Mouse (Mus musculus): Measurements from ENCODE around the gene Myo16. TPM values are rescaled to one million over a fixed set of nuclear protein-coding genes. Genes with fewer than 3 reads are reported as not detected.

Myo16 gene
- polyA plus RNA-seq, 1 experiment from 2014 or later = 0.34 TPM

GRCm38 (mm10) chr8:10625262-10625661 lies 471.6 kb downstream of the Myo16 start:
- no peak overlapping the region for H3K4me3 ChIP-seq (ENCODE audit: control insufficient read depth in 1 of 2, insufficient read depth in 1 of 2, low read depth in 1 of 2, low read length in 2 of 2)
- 56% methylated on average over 5 of the region's 5 CpGs for WGBS
- H3K4me2 ChIP-seq (ENCODE audit: low read length) = no peak overlapping the region
- no peak for ATAC-seq (ENCODE audit: insufficient number of reproducible peaks, insufficient read depth, low FRiP score, low read depth)
- no peak overlapping the region for H3K27ac ChIP-seq (replicated peaks in 1 of 2; ENCODE audit: control insufficient read depth in 1 of 2, insufficient read depth in 1 of 2, low read depth in 2 of 2, low read length in 2 of 2)
- no peaks in the 10 kb centered on the region for H3K27me3 ChIP-seq (ENCODE audit: control insufficient read depth, insufficient read depth, low read length)
- no peaks in the 10 kb centered on the region for H3K36me3 ChIP-seq (ENCODE audit: control insufficient read depth, insufficient read depth, low read length)
- H3K9me3 ChIP-seq (ENCODE audit: control insufficient read depth, low read length) = peaks cover 5% of the 10 kb centered on the region; the same call in 1 of the 2 replicates
- H3K9ac ChIP-seq (ENCODE audit: low read length) = no peak overlapping the region
- no peaks in the 10 kb centered on the region for H3K4me1 ChIP-seq (ENCODE audit: control insufficient read depth in 2 of 2, insufficient read depth in 2 of 2, low read length in 2 of 2)

- Histone ChIP-seq H3K9me3 (ENCODE audit: control insufficient read depth, low read length) (peaks cover 5% of the 10 kb centered on the region; the same call in 1 of the 2 replicates), H3K27ac (replicated peaks in 1 of 2; ENCODE audit: control insufficient read depth in 1 of 2, insufficient read depth in 1 of 2, low read depth in 2 of 2, low read length in 2 of 2) (no peak overlapping the region), H3K36me3 (ENCODE audit: control insufficient read depth, insufficient read depth, low read length) (no peaks in the 10 kb centered on the region), H3K9ac (ENCODE audit: low read length) (no peak overlapping the region), H3K4me2 (ENCODE audit: low read length) (no peak overlapping the region), H3K4me1 (ENCODE audit: control insufficient read depth in 2 of 2, insufficient read depth in 2 of 2, low read length in 2 of 2) (0 out of 4 replicates have a peak, but pooled peaks cover 0 to 4% of the 10 kb centered on the region in 2 experiments), H3K27me3 (ENCODE audit: control insufficient read depth, insufficient read depth, low read length) (no peaks in the 10 kb centered on the region), H3K4me3 (ENCODE audit: control insufficient read depth in 1 of 2, insufficient read depth in 1 of 2, low read depth in 1 of 2, low read length in 2 of 2) (no peak overlapping the region)
- WGBS = 69% methylated on average over 8 of the region's 8 CpGs
- no peak for ATAC-seq (ENCODE audit: insufficient number of reproducible peaks, insufficient read depth, low FRiP score, low read depth)
Measured at GRCm38 (mm10) chr8:10628725-10629124, 475.0 kb downstream of the Myo16 start.

GRCm38 (mm10) chr8:10629862-10630261 lies 476.2 kb downstream of the Myo16 start:
- Histone ChIP-seq H3K4me2 (ENCODE audit: low read length) (no peak overlapping the region), H3K4me1 (ENCODE audit: control insufficient read depth in 2 of 2, insufficient read depth in 2 of 2, low read length in 2 of 2) (peaks cover 4% of the 10 kb centered on the region in 2 experiments; a peak in 1 of 4 replicates), H3K9ac (ENCODE audit: low read length) (no peak overlapping the region), H3K9me3 (ENCODE audit: control insufficient read depth, low read length) (no peaks in the 10 kb centered on the region), H3K36me3 (ENCODE audit: control insufficient read depth, insufficient read depth, low read length) (no peaks in the 10 kb centered on the region), H3K4me3 (ENCODE audit: control insufficient read depth in 1 of 2, insufficient read depth in 1 of 2, low read depth in 1 of 2, low read length in 2 of 2) (no peak overlapping the region), H3K27me3 (ENCODE audit: control insufficient read depth, insufficient read depth, low read length) (no peaks in the 10 kb centered on the region), H3K27ac (replicated peaks in 1 of 2; ENCODE audit: control insufficient read depth in 1 of 2, insufficient read depth in 1 of 2, low read depth in 2 of 2, low read length in 2 of 2) (no peak overlapping the region)
- no peak for ATAC-seq (ENCODE audit: insufficient number of reproducible peaks, insufficient read depth, low FRiP score, low read depth)
- WGBS = 59% methylated on average over 5 of the region's 5 CpGs

- H3K27ac ChIP-seq (replicated peaks in 1 of 2; ENCODE audit: control insufficient read depth in 1 of 2, insufficient read depth in 1 of 2, low read depth in 2 of 2, low read length in 2 of 2) = no peak overlapping the region
- no peak overlapping the region for H3K4me2 ChIP-seq (ENCODE audit: low read length)
- ATAC-seq (ENCODE audit: insufficient number of reproducible peaks, insufficient read depth, low FRiP score, low read depth) = no peak
- H3K9me3 ChIP-seq (ENCODE audit: control insufficient read depth, low read length) = no peaks in the 10 kb centered on the region
- H3K27me3 ChIP-seq (ENCODE audit: control insufficient read depth, insufficient read depth, low read length) = no peaks in the 10 kb centered on the region
- H3K36me3 ChIP-seq (ENCODE audit: control insufficient read depth, insufficient read depth, low read length) = no peaks in the 10 kb centered on the region
- 69% methylated on average over 2 of the region's 2 CpGs for WGBS
- H3K9ac ChIP-seq (ENCODE audit: low read length) = no peak overlapping the region
- H3K4me3 ChIP-seq (ENCODE audit: control insufficient read depth in 1 of 2, insufficient read depth in 1 of 2, low read depth in 1 of 2, low read length in 2 of 2) = no peak overlapping the region
- H3K4me1 ChIP-seq (ENCODE audit: control insufficient read depth in 2 of 2, insufficient read depth in 2 of 2, low read length in 2 of 2) = peaks cover 4% of the 10 kb centered on the region in 2 experiments; a peak in 1 of 4 replicates
Measured at GRCm38 (mm10) chr8:10631006-10631405, 477.3 kb downstream of the Myo16 start.

GRCm38 (mm10) chr8:10632603-10633002 lies 478.9 kb downstream of the Myo16 start:
- H3K27me3 ChIP-seq (ENCODE audit: control insufficient read depth, insufficient read depth, low read length) = no peaks in the 10 kb centered on the region
- WGBS = 80% methylated on average over 6 of the region's 6 CpGs
- no peak overlapping the region for H3K27ac ChIP-seq (replicated peaks in 1 of 2; ENCODE audit: control insufficient read depth in 1 of 2, insufficient read depth in 1 of 2, low read depth in 2 of 2, low read length in 2 of 2)

GRCm38 (mm10) chr8:10633360-10634140 lies 479.8 kb downstream of the Myo16 start:
- Histone ChIP-seq H3K4me2 (ENCODE audit: low read length) (no peak overlapping the region), H3K27me3 (ENCODE audit: control insufficient read depth, insufficient read depth, low read length) (no peaks in the 10 kb centered on the region), H3K4me1 (ENCODE audit: control insufficient read depth in 2 of 2, insufficient read depth in 2 of 2, low read length in 2 of 2) (peaks cover 4% of the 10 kb centered on the region in 2 experiments; a peak in 1 of 4 replicates), H3K9me3 (ENCODE audit: control insufficient read depth, low read length) (no peaks in the 10 kb centered on the region), H3K4me3 (ENCODE audit: control insufficient read depth in 1 of 2, insufficient read depth in 1 of 2, low read depth in 1 of 2, low read length in 2 of 2) (no peak overlapping the region), H3K36me3 (ENCODE audit: control insufficient read depth, insufficient read depth, low read length) (no peaks in the 10 kb centered on the region), H3K27ac (replicated peaks in 1 of 2; ENCODE audit: control insufficient read depth in 1 of 2, insufficient read depth in 1 of 2, low read depth in 2 of 2, low read length in 2 of 2) (no peak overlapping the region), H3K9ac (ENCODE audit: low read length) (no peak overlapping the region)
- ATAC-seq (ENCODE audit: insufficient number of reproducible peaks, insufficient read depth, low FRiP score, low read depth) = no peak
- 60% methylated on average over 12 of the region's 12 CpGs for WGBS

More at GRCm38 (mm10) chr8:10632603-10633002, 478.9 kb downstream of the Myo16 start:
- Histone ChIP-seq H3K36me3 (ENCODE audit: control insufficient read depth, insufficient read depth, low read length) (no peaks in the 10 kb centered on the region), H3K9me3 (ENCODE audit: control insufficient read depth, low read length) (no peaks in the 10 kb centered on the region), H3K4me3 (ENCODE audit: control insufficient read depth in 1 of 2, insufficient read depth in 1 of 2, low read depth in 1 of 2, low read length in 2 of 2) (no peak overlapping the region), H3K4me1 (ENCODE audit: control insufficient read depth in 2 of 2, insufficient read depth in 2 of 2, low read length in 2 of 2) (peaks cover 4% of the 10 kb centered on the region in 2 experiments; a peak in 1 of 4 replicates), H3K4me2 (ENCODE audit: low read length) (no peak overlapping the region), H3K9ac (ENCODE audit: low read length) (no peak overlapping the region)
- ATAC-seq (ENCODE audit: insufficient number of reproducible peaks, insufficient read depth, low FRiP score, low read depth) = no peak

GRCm38 (mm10) chr8:10634421-10634820 lies 480.7 kb downstream of the Myo16 start:
- Histone ChIP-seq H3K27me3 (ENCODE audit: control insufficient read depth, insufficient read depth, low read length) (no peaks in the 10 kb centered on the region), H3K4me1 (ENCODE audit: control insufficient read depth in 2 of 2, insufficient read depth in 2 of 2, low read length in 2 of 2) (peaks cover 4 to 5% of the 10 kb centered on the region in 2 experiments; a peak in 2 of 4 replicates), H3K27ac (replicated peaks in 1 of 2; ENCODE audit: control insufficient read depth in 1 of 2, insufficient read depth in 1 of 2, low read depth in 2 of 2, low read length in 2 of 2) (no peak overlapping the region), H3K36me3 (ENCODE audit: control insufficient read depth, insufficient read depth, low read length) (no peaks in the 10 kb centered on the region), H3K9ac (ENCODE audit: low read length) (no peak overlapping the region), H3K9me3 (ENCODE audit: control insufficient read depth, low read length) (no peaks in the 10 kb centered on the region), H3K4me3 (ENCODE audit: control insufficient read depth in 1 of 2, insufficient read depth in 1 of 2, low read depth in 1 of 2, low read length in 2 of 2) (no peak overlapping the region), H3K4me2 (ENCODE audit: low read length) (no peak overlapping the region)
- ATAC-seq (ENCODE audit: insufficient number of reproducible peaks, insufficient read depth, low FRiP score, low read depth) = no peak
- 72% methylated on average over 13 of the region's 13 CpGs for WGBS

Measured in heart, embryonic 14.5 days (tissue).